Mouse (Mus musculus) cerebellum, adult 18-20 months (tissue): ENCODE measurements around the gene Aunip.
A peak's percentile ranks its signal among the peaks of the same experiment; 100 is the strongest.
"Not testable (repeated sequence)": the region's sequence is repeated elsewhere in the genome, so short reads cannot be mapped to it uniquely, and the experiment has no call there.

Experiments used
- DNase-seq, 2 experiments: peaks; one replicate each; pipeline ENCODE4 v3.0.0; 2021

Aunip gene

GRCm38 (mm10) chr4:134488211-134488610 is 22.6 kb upstream of the Aunip start:
- no peak for DNase-seq

DNA sequence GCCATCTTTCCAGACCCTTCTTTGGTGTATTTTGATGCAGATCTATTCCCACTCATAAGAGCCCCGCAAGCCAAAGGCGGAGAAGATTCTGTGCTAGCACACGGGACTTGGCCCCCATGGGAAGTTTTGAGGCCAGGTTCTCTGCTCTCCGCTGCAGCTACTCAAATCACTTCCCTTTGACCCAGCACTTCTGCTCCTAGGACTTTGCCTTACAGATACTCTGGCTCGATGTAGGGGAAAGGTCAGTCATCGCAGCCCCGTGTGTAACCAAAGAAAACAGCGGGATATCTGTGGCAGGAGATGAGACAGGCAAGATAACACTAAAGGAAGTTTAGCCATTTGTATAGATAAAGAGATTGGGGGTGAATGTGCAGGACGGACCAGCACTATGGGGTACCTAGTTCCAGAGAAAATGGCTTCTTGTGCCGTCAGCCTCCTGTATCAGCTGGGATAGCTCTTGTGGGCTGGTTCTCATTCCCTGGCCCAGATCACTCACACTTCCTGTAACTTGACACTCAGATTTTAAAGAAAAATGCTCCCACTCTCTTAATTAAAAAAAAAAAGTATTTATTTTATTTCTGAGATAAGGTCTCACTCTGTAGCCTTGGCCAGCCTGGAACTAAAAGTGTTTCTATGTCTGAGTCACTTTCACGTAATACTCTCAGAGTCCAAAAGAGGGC is 20.7 kb upstream of the Aunip start:
- no peak for DNase-seq

GRCm38 (mm10) chr4:134491716-134492115 is 19.1 kb upstream of the Aunip start:
- no peak for DNase-seq

DNA sequence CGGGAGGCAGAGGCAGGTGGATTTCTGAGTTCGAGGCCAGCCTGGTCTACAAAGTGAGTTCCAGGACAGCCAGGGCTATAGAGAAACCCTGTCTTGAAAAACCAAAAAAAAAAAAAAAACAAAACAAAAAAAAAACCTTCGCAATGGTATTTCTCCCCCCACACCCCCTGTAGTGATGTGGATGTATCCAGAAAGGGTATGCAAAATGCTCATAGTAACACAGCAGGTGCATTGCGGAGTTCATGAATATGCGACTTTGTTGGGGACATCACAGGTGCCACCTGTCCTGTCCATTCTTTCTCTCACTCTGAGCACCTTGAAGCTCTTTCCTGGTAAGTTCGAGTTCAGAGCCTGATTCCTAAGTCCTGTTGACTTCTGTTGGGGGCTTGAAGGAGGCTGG is 16.6 kb upstream of the Aunip start:
- not testable (repeated sequence) for DNase-seq

- no peak for DNase-seq
These were observed 15.8 kb upstream of the Aunip start for GRCm38 (mm10) chr4:134494780-134495545.

DNA sequence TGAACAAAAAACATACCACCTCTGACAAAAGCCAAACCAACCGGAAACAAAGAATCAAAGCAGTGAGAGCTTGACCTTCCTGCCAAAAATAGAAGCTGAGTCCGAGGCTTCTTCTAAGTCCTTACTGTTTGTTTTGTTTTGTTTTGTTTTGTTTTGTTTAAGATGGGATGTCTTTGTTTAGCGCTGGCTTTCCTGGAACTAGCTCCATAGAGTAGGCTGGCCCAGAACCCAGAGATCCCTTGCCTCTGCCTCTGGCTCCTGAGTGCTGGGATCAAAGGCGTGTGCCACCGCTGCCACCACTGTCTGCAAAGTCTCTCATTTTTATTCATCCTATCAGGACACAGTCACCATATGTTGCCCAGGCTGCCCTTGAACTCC is 15.3 kb upstream of the Aunip start:
- no peak for DNase-seq

DNA sequence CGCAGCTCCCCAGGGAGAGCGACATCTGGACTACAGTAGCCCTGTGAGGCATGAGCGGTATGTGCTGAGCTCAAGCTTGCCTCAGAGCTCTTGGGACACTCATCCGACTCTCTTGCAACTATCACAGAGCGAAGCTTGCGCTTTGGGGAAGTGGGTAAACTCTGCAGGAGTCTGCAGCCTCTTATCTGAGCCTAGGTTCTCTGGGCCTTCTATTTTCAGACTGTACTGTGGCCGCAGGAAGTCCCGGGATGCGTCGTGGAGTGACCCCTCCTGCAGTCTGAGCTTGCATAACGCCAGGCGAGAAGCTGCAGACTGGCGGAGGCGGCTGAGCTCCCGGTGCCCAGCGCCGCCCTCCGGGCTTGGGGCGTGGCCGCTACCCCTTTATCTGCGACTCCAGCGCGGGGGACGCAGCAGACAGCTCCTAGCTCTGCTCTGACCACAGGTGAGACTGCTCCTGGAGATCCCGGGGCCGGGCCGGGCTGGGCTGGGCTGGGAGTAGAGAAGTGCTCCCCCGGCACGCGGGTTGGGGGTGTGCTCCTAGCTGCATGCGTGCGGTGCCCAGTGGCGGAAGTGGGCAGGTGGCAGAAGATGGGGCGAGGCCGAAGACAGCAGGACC is 14.1 kb upstream of the Aunip start, which contains the start of gene Paqr7:
Paqr7 (plus strand) TSS at position 103 of the 616 bp plus-strand sequence.
- peak; percentile 88 to 89 for DNase-seq

GRCm38 (mm10) chr4:134497223-134497622 is 13.6 kb upstream of the Aunip start:
- no peak for DNase-seq

DNA sequence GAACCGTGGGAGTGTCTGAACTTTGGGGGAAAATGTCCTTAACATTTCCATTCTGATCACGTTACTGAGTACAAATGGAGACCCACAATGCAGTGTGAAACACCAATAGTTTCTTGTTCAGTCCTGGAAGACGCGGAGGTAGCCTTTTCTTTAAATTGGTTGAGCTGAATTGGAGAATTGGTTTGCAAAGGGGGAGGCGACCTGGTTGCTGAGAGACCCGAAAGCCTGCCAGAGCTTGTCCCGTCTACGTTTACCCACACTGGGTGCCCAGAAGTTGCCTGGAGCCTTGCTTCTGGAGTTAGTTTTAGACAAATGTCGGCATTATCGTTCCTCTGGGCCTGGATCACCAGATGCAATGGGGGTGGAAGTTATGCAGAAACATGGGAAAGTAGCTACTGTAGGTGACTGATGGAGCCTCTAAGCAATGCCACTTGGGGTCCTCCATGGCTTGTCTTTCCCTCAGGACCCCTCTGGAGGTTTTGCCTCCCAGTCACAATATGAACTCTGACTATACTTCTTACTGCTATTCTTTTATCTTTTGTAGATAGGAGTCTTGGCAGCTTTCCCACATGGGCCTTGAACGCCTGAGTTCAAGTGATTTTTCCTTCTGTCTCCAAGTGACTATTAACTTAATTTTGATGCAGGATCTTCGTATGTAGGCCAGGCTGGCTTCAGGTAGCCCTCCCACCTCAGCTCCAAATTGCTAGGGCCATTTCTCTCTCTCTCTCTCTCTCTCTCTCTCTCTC is 12.6 kb upstream of the Aunip start:
- DNase-seq, result no peak

DNA sequence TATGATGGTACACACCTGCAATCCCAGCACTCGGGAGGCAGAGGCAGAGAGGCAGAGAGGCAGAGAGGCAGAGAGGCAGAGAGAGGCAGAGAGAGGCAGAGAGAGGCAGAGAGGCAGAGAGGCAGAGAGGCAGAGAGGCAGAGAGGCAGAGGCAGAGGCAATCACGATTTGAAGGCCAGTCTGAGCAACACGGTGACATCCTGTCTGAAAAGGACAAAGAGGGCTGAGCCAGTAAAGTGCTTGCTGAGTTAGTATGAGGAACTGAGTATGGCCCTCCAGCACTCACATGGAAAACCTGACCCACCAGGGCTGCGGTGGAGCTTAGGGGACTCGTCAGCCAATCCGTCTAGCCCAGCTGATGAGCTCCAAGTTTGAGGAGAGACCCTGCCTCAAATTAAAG is 11.8 kb upstream of the Aunip start:
- not testable (repeated sequence) for DNase-seq

GRCm38 (mm10) chr4:134501095-134501494 is 9.7 kb upstream of the Aunip start:
- DNase-seq, result no peak

GRCm38 (mm10) chr4:134503686-134504357 is 7.0 kb upstream of the Aunip start:
- DNase-seq, result no peak

GRCm38 (mm10) chr4:134505303-134505789 is 5.5 kb upstream of the Aunip start:
- no peak for DNase-seq

- DNase-seq, result no peak
These were observed 4.7 kb upstream of the Aunip start for GRCm38 (mm10) chr4:134505966-134506594.

- no peak for DNase-seq
These were observed 4.1 kb upstream of the Aunip start for GRCm38 (mm10) chr4:134506713-134507112.

GRCm38 (mm10) chr4:134510396-134510795 is 403 bp upstream of the Aunip start:
- no peak for DNase-seq

GRCm38 (mm10) chr4:134511730-134512129 is 931 bp downstream of the Aunip start:
- no peak for DNase-seq

GRCm38 (mm10) chr4:134512798-134513197 is 2.0 kb downstream of the Aunip start:
- no peak for DNase-seq

DNA sequence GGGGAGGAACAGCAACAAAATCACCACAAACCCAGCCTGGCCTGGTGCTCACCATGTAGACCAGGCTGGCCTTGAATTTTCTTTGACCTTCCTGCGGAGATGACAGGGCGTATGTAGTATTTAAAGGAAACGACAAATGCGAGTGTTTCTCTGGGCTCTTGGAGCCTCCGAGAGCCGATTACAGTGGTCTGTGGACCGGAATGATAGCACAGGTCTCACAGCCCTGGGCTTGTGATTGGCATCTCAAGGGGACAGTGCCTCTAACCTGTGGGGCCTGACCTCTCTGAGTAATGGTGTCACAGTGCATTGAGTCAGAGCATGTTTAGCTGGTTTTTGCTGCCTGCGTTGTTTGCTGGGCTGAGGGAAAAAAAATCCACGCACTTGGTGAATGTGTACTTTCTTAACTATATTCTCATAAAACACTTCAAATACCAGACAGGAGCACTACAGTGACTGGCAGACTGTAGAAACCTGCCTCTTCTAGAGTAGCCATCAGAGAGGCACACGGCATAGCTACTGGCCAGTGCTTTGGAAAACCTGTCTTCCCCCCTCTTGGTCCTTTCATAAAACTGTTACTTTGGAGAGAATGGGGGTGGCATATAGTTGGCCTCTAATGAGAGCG is 3.6 kb downstream of the Aunip start:
- DNase-seq, result no peak

- no peak for DNase-seq
These were observed 4.8 kb downstream of the Aunip start for GRCm38 (mm10) chr4:134515614-134516013.

GRCm38 (mm10) chr4:134516981-134517380 is 6.2 kb downstream of the Aunip start:
- peak in 1 of 2 experiments; percentile 53 for DNase-seq
